Mouse (Mus musculus) heart, postnatal 14 days (tissue): ENCODE data around the gene Csk. TPM values are rescaled to one million over a fixed set of nuclear protein-coding genes. Genes with fewer than 3 reads are reported as not detected.
A peak's percentile ranks its signal among the peaks of the same experiment; 100 is the strongest.

ENCODE experiments used
- DNase-seq, 2 experiments: peaks; one replicate each; pipeline ENCODE4 v3.0.0; 2021 to 2022
- intact Hi-C: fragments of 180-260 bp; cut with DNase I; formaldehyde crosslinking; loops from one replicate; pipeline ENCODE4 v1.15.1; 2025
- long read RNA-seq, 2 experiments: library from polyadenylated mRNA; stranded (forward); transcript quantifications; one replicate each; pipeline ENCODE4 v2.0.0; 2021
- total RNA-seq, 2 experiments: library from RNA; stranded (reverse); gene quantifications; 2 replicates each; pipeline ENCODE4 v1.2.3; 2021

Csk gene
- 10 to 100 TPM; 26.9 to 34.1 TPM for total RNA-seq
- long read RNA-seq, experiment 1, transcript Csk-201 (13 exons, 2,749 nt) = major isoform, 7 of 29 reads
- long read RNA-seq, experiment 1, partial matches to known transcripts = 16 of 29 reads
- long read RNA-seq, experiment 1, other reads (novel, unspliced or antisense) = 6 of 29 reads
- long read RNA-seq, experiment 2, transcript Csk-201 (13 exons, 2,749 nt) = major isoform, 9 of 22 reads
- long read RNA-seq, experiment 2, partial matches to known transcripts = 10 of 22 reads
- long read RNA-seq, experiment 2, other reads (novel, unspliced or antisense) = 3 of 22 reads

- DNase-seq = no peak
- intact Hi-C loops = loop anchor here (5.0 to 10.0 kb wide), 2 partner anchors 61 to 342 kb away; no protein-coding TSS in a partner anchor
Measured at GRCm38 (mm10) chr9:57653283-57653682, at the start of gene Csk. TSS of gene Csk (minus strand) at chr9:57653631.

- no peak for DNase-seq
- intact Hi-C loops = no loop called here
Measured at GRCm38 (mm10) chr9:57698466-57699150, 45.2 kb upstream of the Csk start.

- DNase-seq = no peak
- intact Hi-C loops = no loop called here
Measured at GRCm38 (mm10) chr9:57697380-57697779, 43.9 kb upstream of the Csk start.

GRCm38 (mm10) chr9:57696380-57697285 is 43.2 kb upstream of the Csk start:
- peak; percentile 50 for DNase-seq
- intact Hi-C loops = no loop called here

- intact Hi-C loops = no loop called here
- DNase-seq = no peak
Measured at GRCm38 (mm10) chr9:57694108-57694507, 40.7 kb upstream of the Csk start.

- intact Hi-C loops = no loop called here
- DNase-seq = no peak
Measured at GRCm38 (mm10) chr9:57688606-57689005, 35.2 kb upstream of the Csk start.

GRCm38 (mm10) chr9:57688158-57688557 is 34.7 kb upstream of the Csk start:
- intact Hi-C loops = no loop called here

GRCm38 (mm10) chr9:57687751-57688150 is 34.3 kb upstream of the Csk start, which contains the start of gene Cyp1a1:
TSS of gene Cyp1a1 (plus strand) at chr9:57687928.
- DNase-seq = no peak
- intact Hi-C loops = no loop called here

More at GRCm38 (mm10) chr9:57688158-57688557, 34.7 kb upstream of the Csk start:
- no peak for DNase-seq

GRCm38 (mm10) chr9:57686011-57686410 is 32.6 kb upstream of the Csk start:
- DNase-seq = no peak
- intact Hi-C loops = no loop called here

GRCm38 (mm10) chr9:57683520-57683919 is 30.1 kb upstream of the Csk start, which contains the start of gene Cyp1a2:
TSS of gene Cyp1a2 (minus strand) at chr9:57683703.
- DNase-seq = no peak
- intact Hi-C loops = no loop called here

- no peak for DNase-seq
- intact Hi-C loops = no loop called here
Measured at GRCm38 (mm10) chr9:57681411-57681810, 28.0 kb upstream of the Csk start.

- intact Hi-C loops = no loop called here
- DNase-seq = no peak
Measured at GRCm38 (mm10) chr9:57671500-57671899, 18.1 kb upstream of the Csk start.

- intact Hi-C loops = no loop called here
- no peak for DNase-seq
Measured at GRCm38 (mm10) chr9:57671037-57671436, 17.6 kb upstream of the Csk start.

- DNase-seq = no peak
- intact Hi-C loops = no loop called here
Measured at GRCm38 (mm10) chr9:57669566-57669965, 16.1 kb upstream of the Csk start.

GRCm38 (mm10) chr9:57668277-57668676 is 14.8 kb upstream of the Csk start:
- no peak for DNase-seq

GRCm38 (mm10) chr9:57667817-57668216 is 14.4 kb upstream of the Csk start:
- no peak for DNase-seq
- intact Hi-C loops = no loop called here

More at GRCm38 (mm10) chr9:57668277-57668676, 14.8 kb upstream of the Csk start:
- intact Hi-C loops = no loop called here

GRCm38 (mm10) chr9:57667136-57667535 is 13.7 kb upstream of the Csk start:
- DNase-seq = no peak
- intact Hi-C loops = no loop called here

GRCm38 (mm10) chr9:57666536-57666935 is 13.1 kb upstream of the Csk start:
- intact Hi-C loops = no loop called here
- DNase-seq = no peak

- intact Hi-C loops = no loop called here
- DNase-seq = no peak
Measured at GRCm38 (mm10) chr9:57664616-57665015, 11.2 kb upstream of the Csk start.

GRCm38 (mm10) chr9:57661552-57661951 is 8.1 kb upstream of the Csk start:
- intact Hi-C loops = no loop called here
- no peak for DNase-seq

GRCm38 (mm10) chr9:57660501-57660900 is 7.1 kb upstream of the Csk start:
- intact Hi-C loops = no loop called here
- DNase-seq = no peak
